Mouse (Mus musculus) C2C12 (cell line): ENCODE measurements around the gene Sgtb. TPM values are rescaled to one million over a fixed set of nuclear protein-coding genes. Genes with fewer than 3 reads are reported as not detected.

Source experiments
- H3K27me3 ChIP-seq: one replicate; pipeline ENCODE4 v1.6.1; 2011; ENCODE audit not compliant: control insufficient read depth, insufficient read depth, insufficient read length
- H3K36me3 ChIP-seq: one replicate; pipeline ENCODE4 v1.6.1; 2011; ENCODE audit not compliant: control insufficient read depth, insufficient read depth
- H3K4me3 ChIP-seq: one replicate; pipeline ENCODE4 v1.5.1; 2011; ENCODE audit warnings: mild to moderate bottlenecking, control low read depth; ENCODE audit not compliant: poor library complexity, insufficient read depth, severe bottlenecking
- H3K79me2 ChIP-seq: one replicate; pipeline ENCODE4 v1.6.1; 2011; ENCODE audit not compliant: control insufficient read depth, insufficient read depth
- H3K79me3 ChIP-seq: one replicate; pipeline ENCODE4 v1.6.1; 2011; ENCODE audit warnings: low read depth, control low read depth
- H3ac ChIP-seq: one replicate; pipeline ENCODE3; 2011; ENCODE audit warnings: low read depth; ENCODE audit not compliant: control insufficient read depth, insufficient read length
- CEBPB ChIP-seq: IDR thresholded peaks from one replicate; pipeline ENCODE4 v1.6.1; 2011; ENCODE audit warnings: low read depth, mild to moderate bottlenecking, control low read depth, moderate library complexity
- CTCF ChIP-seq: IDR thresholded peaks from one replicate; pipeline ENCODE4 v1.5.1; 2011; ENCODE audit not compliant: control insufficient read depth, insufficient read depth, insufficient read length
- FOSL1 ChIP-seq: IDR thresholded peaks from one replicate; pipeline ENCODE4 v1.8.0; 2011; ENCODE audit warnings: mild to moderate bottlenecking, low read length; ENCODE audit not compliant: poor library complexity, insufficient read depth, severe bottlenecking
- MAX ChIP-seq: IDR thresholded peaks from one replicate; pipeline ENCODE4 v1.6.1; 2011; ENCODE audit warnings: mild to moderate bottlenecking, control low read depth
- MYOD1 ChIP-seq: IDR thresholded peaks from one replicate; pipeline ENCODE4 v1.6.1; 2011; ENCODE audit warnings: low read depth; ENCODE audit not compliant: control insufficient read depth, insufficient read length
- MYOG ChIP-seq: IDR thresholded peaks from one replicate; pipeline ENCODE4 v1.6.1; 2011; ENCODE audit not compliant: control insufficient read depth, insufficient read length; ENCODE audit errors: extremely low read depth
- USF1 ChIP-seq: IDR thresholded peaks from one replicate; pipeline ENCODE4 v1.6.1; 2011; ENCODE audit warnings: low read depth, mild to moderate bottlenecking, control low read depth, moderate library complexity
- polyA plus RNA-seq: library from polyadenylated mRNA; unstranded; fragments of >200 nt; fragmentation: generic; extraction: Trizol; gene quantifications from one replicate; pipeline ENCODE4 v1.2.1, GENCODE M21; 2012; ENCODE audit warnings: missing spikeins

Gene Sgtb
- polyA plus RNA-seq, 1 experiment, result 1.3 TPM

DNA sequence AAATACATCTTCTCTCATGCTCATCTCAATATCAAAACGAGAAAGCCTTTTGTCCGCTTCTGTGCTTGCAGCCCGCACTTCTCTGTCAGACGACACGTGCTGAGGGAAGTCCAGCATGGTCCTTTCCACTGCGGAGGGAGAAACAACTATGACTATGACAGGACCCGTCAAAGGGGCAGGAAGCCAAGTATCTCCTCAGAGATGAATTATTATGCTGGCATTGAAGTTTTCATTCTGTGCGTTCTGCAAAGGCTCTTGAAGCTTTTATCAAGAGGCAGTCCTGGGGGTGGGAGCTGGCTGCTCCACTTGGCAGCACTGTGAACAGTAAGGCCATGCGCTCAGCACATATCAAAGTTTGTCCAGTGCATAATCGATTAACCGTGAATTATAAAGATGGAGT lies 40.3 kb upstream of the Sgtb start:
- no peak overlapping the region for H3K4me3 ChIP-seq
- H3K79me2 ChIP-seq, result no peaks in the 10 kb centered on the region
- no peak overlapping the region for H3ac ChIP-seq
- no peaks in the 10 kb centered on the region for H3K27me3 ChIP-seq
- no peak for TF ChIP-seq MYOG
- TF ChIP-seq USF1, result no peak
- TF ChIP-seq FOSL1, result no peak
- TF ChIP-seq MYOD1, result no peak
- H3K36me3 ChIP-seq, result peaks cover 35% of the 10 kb centered on the region
- no peaks in the 10 kb centered on the region for H3K79me3 ChIP-seq

GRCm38 (mm10) chr13:104070703-104071102 lies 38.8 kb upstream of the Sgtb start:
- Histone ChIP-seq H3K4me3 (no peak overlapping the region), H3K79me3 (no peaks in the 10 kb centered on the region)

GRCm38 (mm10) chr13:104072351-104072750 lies 37.2 kb upstream of the Sgtb start:
- Histone ChIP-seq H3K4me3 (no peak overlapping the region), H3K36me3 (peaks cover 32% of the 10 kb centered on the region), H3K79me2 (no peaks in the 10 kb centered on the region), H3K79me3 (no peaks in the 10 kb centered on the region), H3ac (no peak overlapping the region), H3K27me3 (no peaks in the 10 kb centered on the region)
- TF ChIP-seq CTCF, result no peak
- no peak for TF ChIP-seq MYOG
- no peak for TF ChIP-seq FOSL1
- no peak for TF ChIP-seq CEBPB

More at GRCm38 (mm10) chr13:104070703-104071102, 38.8 kb upstream of the Sgtb start:
- H3ac ChIP-seq, result no peak overlapping the region
- no peaks in the 10 kb centered on the region for H3K27me3 ChIP-seq
- no peaks in the 10 kb centered on the region for H3K79me2 ChIP-seq
- no peak for TF ChIP-seq USF1
- TF ChIP-seq MYOD1, result no peak
- TF ChIP-seq CTCF, result no peak
- TF ChIP-seq CEBPB, result no peak
- TF ChIP-seq FOSL1, result no peak
- no peak for TF ChIP-seq MYOG
- TF ChIP-seq MAX, result no peak
- peaks cover 30% of the 10 kb centered on the region for H3K36me3 ChIP-seq

DNA sequence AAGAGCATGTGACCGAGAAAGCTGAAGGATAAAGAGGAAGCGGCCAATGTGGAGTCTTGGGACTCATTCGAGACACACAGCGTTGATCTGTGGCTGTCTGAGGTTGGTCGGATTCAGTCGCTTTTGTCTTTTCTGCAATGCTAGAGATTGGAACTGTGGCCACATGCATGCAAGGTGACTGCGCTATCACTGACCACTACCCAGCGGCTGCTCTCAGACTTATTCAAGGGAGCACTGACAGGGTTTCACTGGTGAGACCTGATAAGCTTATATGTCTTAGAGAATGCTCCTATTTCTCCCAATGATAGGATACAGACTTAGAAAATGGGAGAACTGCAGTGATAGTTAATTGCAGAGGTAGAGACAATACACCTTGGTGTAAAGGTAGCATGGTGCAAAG lies 35.3 kb upstream of the Sgtb start:
- Histone ChIP-seq H3K79me2 (no peaks in the 10 kb centered on the region), H3K36me3 (peaks cover 29% of the 10 kb centered on the region), H3K27me3 (no peaks in the 10 kb centered on the region), H3ac (no peak overlapping the region), H3K79me3 (no peaks in the 10 kb centered on the region), H3K4me3 (no peak overlapping the region)
- no peak for TF ChIP-seq MAX
- TF ChIP-seq FOSL1, result no peak
- no peak for TF ChIP-seq USF1
- TF ChIP-seq MYOD1, result no peak
- no peak for TF ChIP-seq MYOG
- TF ChIP-seq CEBPB, result no peak
- TF ChIP-seq CTCF, result no peak

DNA sequence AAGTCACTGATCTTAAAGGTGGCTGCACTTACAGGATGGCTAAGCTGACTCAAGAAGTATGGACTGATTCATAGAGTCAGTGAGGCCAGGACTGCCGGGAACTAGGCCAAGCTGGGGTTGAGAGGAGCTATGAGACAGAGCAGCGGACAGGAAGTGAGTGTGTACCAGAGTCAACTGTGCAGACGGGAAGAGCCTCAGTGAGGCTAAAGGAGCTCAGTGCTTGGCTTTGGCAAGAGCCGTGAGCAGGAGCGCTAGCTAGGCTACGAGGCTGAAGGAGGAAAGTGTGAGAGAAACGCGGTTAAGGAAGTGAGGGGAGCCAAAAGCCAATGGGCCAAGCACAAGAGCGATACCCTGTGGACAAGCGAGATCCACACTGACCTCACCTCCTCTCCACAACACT lies 34.8 kb upstream of the Sgtb start:
- no peaks in the 10 kb centered on the region for H3K27me3 ChIP-seq
- TF ChIP-seq MYOD1, result no peak
- no peak for TF ChIP-seq CTCF
- no peak for TF ChIP-seq USF1
- no peak for TF ChIP-seq FOSL1
- no peak for TF ChIP-seq MYOG
- TF ChIP-seq MAX, result no peak
- peaks cover 29% of the 10 kb centered on the region for H3K36me3 ChIP-seq
- no peak overlapping the region for H3ac ChIP-seq
- H3K4me3 ChIP-seq, result no peak overlapping the region
- H3K79me3 ChIP-seq, result no peaks in the 10 kb centered on the region
- no peaks in the 10 kb centered on the region for H3K79me2 ChIP-seq

DNA sequence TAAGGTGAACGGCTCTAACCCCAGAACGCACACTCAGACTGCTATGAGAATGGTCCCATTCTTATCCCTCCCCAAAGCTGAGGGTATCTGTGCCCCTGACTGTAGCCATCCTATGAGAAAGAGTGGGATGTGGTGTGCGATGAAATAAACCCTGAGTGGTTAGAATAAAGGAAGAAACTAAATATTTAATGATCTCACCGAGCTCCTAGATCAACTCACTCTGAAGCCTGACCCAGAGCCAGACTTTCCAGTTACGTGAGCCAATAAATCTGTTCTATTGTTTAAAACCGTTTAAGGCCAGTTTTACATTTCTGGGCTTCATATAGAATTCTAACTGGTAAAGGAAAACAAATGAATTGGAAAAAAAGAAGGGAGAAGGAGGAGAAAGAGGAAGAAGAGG lies 32.5 kb upstream of the Sgtb start:
- peaks cover 15% of the 10 kb centered on the region for H3K36me3 ChIP-seq
- no peaks in the 10 kb centered on the region for H3K79me3 ChIP-seq
- H3ac ChIP-seq, result no peak overlapping the region
- H3K27me3 ChIP-seq, result no peaks in the 10 kb centered on the region
- H3K4me3 ChIP-seq, result no peak overlapping the region
- H3K79me2 ChIP-seq, result no peaks in the 10 kb centered on the region
- TF ChIP-seq CEBPB (no peak), MYOG (no peak), MYOD1 (no peak), MAX (no peak), USF1 (no peak), CTCF (no peak), FOSL1 (no peak)
